Mouse (Mus musculus) MEL (cell line): ENCODE measurements around the gene Bmp6. TPM values are rescaled to one million over a fixed set of nuclear protein-coding genes. Genes with fewer than 3 reads are reported as not detected.

Experiments used
- DNase-seq: peaks from one replicate; pipeline ENCODE4 v3.0.0; 2011; ENCODE audit warnings: low read depth, low spot score
- H3K27ac ChIP-seq: 2 replicates; pipeline ENCODE4 v1.5.1; 2012; ENCODE audit warnings: low read depth, mild to moderate bottlenecking, control low read depth, low read length, moderate library complexity; ENCODE audit not compliant: control insufficient read depth
- H3K27me3 ChIP-seq, 2 experiments: fragments of 150-350 bp in 1 of 2; sonication (generic) in 1 of 2; 2 replicates each; pipeline ENCODE4 v1.6.1; 2012; ENCODE audit warnings: low read length in 2 of 2, mild to moderate bottlenecking in 2 of 2, improper control_type of control experiment in 1 of 2, moderate library complexity in 1 of 2; ENCODE audit not compliant: insufficient read depth in 2 of 2, control insufficient read depth in 1 of 2
- H3K36me3 ChIP-seq, 2 experiments: 2 replicates each; pipeline ENCODE4 v1.6.1; 2012 to 2014; ENCODE audit warnings: low read length in 2 of 2, improper control_type of control experiment in 1 of 2, inconsistent platforms in 1 of 2, mild to moderate bottlenecking in 1 of 2; ENCODE audit not compliant: insufficient read depth in 2 of 2, control insufficient read depth in 1 of 2
- H3K4me1 ChIP-seq, 2 experiments: fragments of 150-350 bp in 1 of 2; sonication (generic) in 1 of 2; 2 replicates each; pipeline ENCODE4 v1.6.1; 2012; ENCODE audit warnings: low read length in 2 of 2, improper control_type of control experiment in 1 of 2, mild to moderate bottlenecking in 1 of 2; ENCODE audit not compliant: insufficient read depth in 2 of 2, control insufficient read depth in 1 of 2
- H3K4me3 ChIP-seq, 2 experiments: fragments of 150-350 bp in 1 of 2; sonication (generic) in 1 of 2; 2 replicates each; pipeline ENCODE4 v1.5.1; 2012; ENCODE audit warnings: low read depth in 2 of 2, low read length in 2 of 2, mild to moderate bottlenecking in 2 of 2, moderate library complexity in 2 of 2, control low read depth in 1 of 2, improper control_type of control experiment in 1 of 2; ENCODE audit not compliant: control insufficient read depth in 1 of 2, insufficient read depth in 1 of 2
- H3K79me2 ChIP-seq: 2 replicates; pipeline ENCODE4 v1.6.1; 2012; ENCODE audit warnings: mild to moderate bottlenecking, low read length, moderate library complexity; ENCODE audit not compliant: control insufficient read depth, poor library complexity, insufficient read depth
- H3K9ac ChIP-seq: 2 replicates; pipeline ENCODE4 v1.6.1; 2012; ENCODE audit warnings: low read depth, mild to moderate bottlenecking, control low read depth, low read length, moderate library complexity; ENCODE audit not compliant: control insufficient read depth, poor library complexity, severe bottlenecking
- H3K9me3 ChIP-seq: fragments of 150-350 bp; sonication (generic); replicated peaks from 2 replicates; pipeline ENCODE4 v1.6.1; 2012; ENCODE audit warnings: mild to moderate bottlenecking, low read length, improper control_type of control experiment, moderate library complexity; ENCODE audit not compliant: insufficient read depth
- CHD2 ChIP-seq: IDR thresholded peaks from 2 replicates; pipeline ENCODE4 v1.6.1; 2011; ENCODE audit warnings: low read length, improper control_type of control experiment
- GABPA ChIP-seq: IDR thresholded peaks from 2 replicates; pipeline ENCODE4 v1.6.1; 2012; ENCODE audit warnings: low read depth, mild to moderate bottlenecking, inconsistent platforms, low read length, improper control_type of control experiment, moderate library complexity
- GATA1 ChIP-seq: IDR thresholded peaks from 2 replicates; pipeline ENCODE4 v1.6.1; 2011; ENCODE audit warnings: low read depth, low read length, improper control_type of control experiment
- HCFC1 ChIP-seq: IDR thresholded peaks from 2 replicates; pipeline ENCODE4 v1.6.1; 2012; ENCODE audit warnings: low read depth, mild to moderate bottlenecking, inconsistent platforms, low read length, improper control_type of control experiment, moderate library complexity
- KAT2A ChIP-seq: conservative IDR thresholded peaks from 2 replicates; pipeline ENCODE4 v1.6.1; 2012; ENCODE audit warnings: low read depth, low read length, improper control_type of control experiment, inconsistent platforms
- MAFK ChIP-seq: IDR thresholded peaks from 2 replicates; pipeline ENCODE4 v1.6.1; 2011; ENCODE audit warnings: low read depth, mild to moderate bottlenecking, low read length, improper control_type of control experiment, borderline replicate concordance
- MAZ ChIP-seq: IDR thresholded peaks from 2 replicates; pipeline ENCODE4 v1.6.1; 2012; ENCODE audit warnings: low read depth, mild to moderate bottlenecking, inconsistent platforms, low read length, improper control_type of control experiment
- MXI1 ChIP-seq: IDR thresholded peaks from 2 replicates; pipeline ENCODE4 v1.6.1; 2011; ENCODE audit warnings: mild to moderate bottlenecking, low read depth, low read length, improper control_type of control experiment
- MYB ChIP-seq: IDR thresholded peaks from 2 replicates; pipeline ENCODE4 v1.6.1; 2011; ENCODE audit warnings: mild to moderate bottlenecking, low read depth, low read length, improper control_type of control experiment
- MYC ChIP-seq: IDR thresholded peaks from 2 replicates; pipeline ENCODE4 v1.6.1; 2011; ENCODE audit warnings: low read depth, mild to moderate bottlenecking, low read length, improper control_type of control experiment, moderate library complexity
- NRF1 ChIP-seq: IDR thresholded peaks from 2 replicates; pipeline ENCODE4 v1.6.1; 2014; ENCODE audit warnings: low read depth, mild to moderate bottlenecking, inconsistent platforms, low read length, improper control_type of control experiment, moderate library complexity; ENCODE audit not compliant: poor library complexity, insufficient read depth, severe bottlenecking
- POLR2A ChIP-seq, 2 experiments: IDR thresholded peaks; 2 replicates each; pipeline ENCODE4 v1.6.1; 2011 to 2012; ENCODE audit warnings: low read length in 2 of 2, mild to moderate bottlenecking in 2 of 2, control low read depth in 1 of 2, improper control_type of control experiment in 1 of 2, low read depth in 1 of 2, moderate library complexity in 1 of 2; ENCODE audit not compliant: control insufficient read depth in 1 of 2, insufficient read depth in 1 of 2, poor library complexity in 1 of 2
- POLR2AphosphoS2 ChIP-seq: IDR thresholded peaks from 2 replicates; pipeline ENCODE4 v1.6.1; 2011; ENCODE audit warnings: low read length, improper control_type of control experiment
- POLR2AphosphoS5 ChIP-seq: IDR thresholded peaks from 2 replicates; pipeline ENCODE4 v1.6.1; 2012; ENCODE audit warnings: low read depth, borderline replicate concordance, mild to moderate bottlenecking, inconsistent platforms, low read length, moderate library complexity, mixed read lengths
- SIN3A ChIP-seq: IDR thresholded peaks from 2 replicates; pipeline ENCODE4 v1.6.1; 2012; ENCODE audit warnings: low read length, improper control_type of control experiment, inconsistent platforms
- TAL1 ChIP-seq: IDR thresholded peaks from 2 replicates; pipeline ENCODE4 v1.6.1; 2012; ENCODE audit warnings: mild to moderate bottlenecking, inconsistent platforms, low read length, moderate library complexity, mixed read lengths
- TBP ChIP-seq: IDR thresholded peaks from 2 replicates; pipeline ENCODE4 v1.8.0; 2011; ENCODE audit warnings: low read depth, low read length, improper control_type of control experiment
- TCF12 ChIP-seq: IDR thresholded peaks from 2 replicates; pipeline ENCODE4 v1.6.1; 2014; ENCODE audit warnings: low read depth, mild to moderate bottlenecking, inconsistent platforms, low read length, improper control_type of control experiment, moderate library complexity
- USF2 ChIP-seq, 2 experiments: IDR thresholded peaks; 2 replicates each; pipeline ENCODE4 v1.6.1; 2011 to 2012; ENCODE audit warnings: improper control_type of control experiment in 2 of 2, low read length in 2 of 2, borderline replicate concordance in 1 of 2, inconsistent platforms in 1 of 2, low read depth in 1 of 2, mild to moderate bottlenecking in 1 of 2; ENCODE audit not compliant: insufficient read depth in 1 of 2
- ZMIZ1 ChIP-seq: IDR thresholded peaks from 2 replicates; pipeline ENCODE4 v1.6.1; 2012; ENCODE audit warnings: low read depth, mild to moderate bottlenecking, inconsistent platforms, low read length, improper control_type of control experiment, moderate library complexity
- ZNF384 ChIP-seq: IDR thresholded peaks from 2 replicates; pipeline ENCODE4 v1.6.1; 2012; ENCODE audit warnings: low read depth, mild to moderate bottlenecking, inconsistent platforms, low read length, improper control_type of control experiment
- polyA plus RNA-seq, 2 experiments: library from polyadenylated mRNA; stranded (reverse) in 1 of 2; unstranded in 1 of 2; fragments of >175 nt in 1 of 2; fragments of >200 nt in 1 of 2; gene quantifications; 2 replicates each; pipeline versions ENCODE4 v1.2.1 to v1.2.4; 2012; ENCODE audit warnings: low replicate concordance in 2 of 2, low read depth in 1 of 2; ENCODE audit not compliant: insufficient read length in 2 of 2, insufficient read depth in 1 of 2, missing spikeins in 1 of 2
- total RNA-seq: library from RNA; depleted of rRNA; stranded (reverse); fragments of 300-350 nt; gene quantifications from 2 replicates; pipeline ENCODE4 v1.2.3, GENCODE M21; 2012

Bmp6 gene
- total and polyA plus RNA-seq, 3 experiments, result not detected

DNA sequence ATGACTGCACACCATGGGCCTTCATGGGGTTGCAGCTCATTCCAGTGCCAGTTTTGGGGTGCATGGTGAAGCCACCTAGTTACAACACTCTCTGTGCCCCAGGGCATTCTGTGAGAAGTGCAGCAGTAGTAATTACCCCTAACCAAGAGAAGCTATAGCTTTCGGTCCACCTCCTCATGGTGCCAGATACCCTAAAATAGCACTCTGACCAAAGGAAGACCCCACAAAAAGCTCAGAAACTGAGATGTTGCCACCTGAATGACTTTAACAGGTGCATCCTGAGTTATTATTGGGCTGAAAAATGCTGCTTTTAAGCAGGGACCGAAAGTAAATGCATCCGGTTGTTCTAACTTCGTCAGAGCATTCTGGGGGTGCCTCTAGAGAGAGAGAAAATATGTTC lies 186.6 kb downstream of the Bmp6 start:
- Histone ChIP-seq H3K27me3 (peaks cover 0 to 2% of the 10 kb centered on the region in 2 experiments; a peak in 3 of 4 replicates), H3K27ac (no peak overlapping the region), H3K79me2 (peaks cover 14% of the 10 kb centered on the region), H3K9me3 (no peaks in the 10 kb centered on the region), H3K4me3 (no peak overlapping the region), H3K4me1 (peaks cover 0 to 12% of the 10 kb centered on the region in 2 experiments; a peak in 2 of 4 replicates), H3K9ac (no peak overlapping the region), H3K36me3 (peaks cover 0 to 6% of the 10 kb centered on the region in 2 experiments; a peak in 2 of 4 replicates)
- DNase-seq, result no peak
- TF ChIP-seq KAT2A, result no peak
- no peak for TF ChIP-seq GABPA
- TF ChIP-seq ZMIZ1, result no peak
- TF ChIP-seq TBP, result no peak
- TF ChIP-seq SIN3A, result no peak
- no peak for TF ChIP-seq POLR2AphosphoS2
- no peak for TF ChIP-seq MYB
- no peak for TF ChIP-seq MAZ
- no peak for TF ChIP-seq TCF12
- TF ChIP-seq USF2 (IDR thresholded peaks at IDR 0.05; ENCODE audit: borderline replicate concordance in 1 of 2, insufficient read depth in 1 of 2, low read depth in 1 of 2, low read length in 2 of 2), result no peak
- TF ChIP-seq POLR2AphosphoS5, result no peak
- TF ChIP-seq TAL1, result no peak
- TF ChIP-seq GATA1, result no peak
- no peak for TF ChIP-seq CHD2
- no peak for TF ChIP-seq POLR2A (IDR thresholded peaks at IDR 0.05; ENCODE audit: control insufficient read depth in 1 of 2, insufficient read depth in 1 of 2, low read depth in 1 of 2, low read length in 2 of 2, poor library complexity in 1 of 2)
- TF ChIP-seq HCFC1, result no peak
- no peak for TF ChIP-seq ZNF384

DNA sequence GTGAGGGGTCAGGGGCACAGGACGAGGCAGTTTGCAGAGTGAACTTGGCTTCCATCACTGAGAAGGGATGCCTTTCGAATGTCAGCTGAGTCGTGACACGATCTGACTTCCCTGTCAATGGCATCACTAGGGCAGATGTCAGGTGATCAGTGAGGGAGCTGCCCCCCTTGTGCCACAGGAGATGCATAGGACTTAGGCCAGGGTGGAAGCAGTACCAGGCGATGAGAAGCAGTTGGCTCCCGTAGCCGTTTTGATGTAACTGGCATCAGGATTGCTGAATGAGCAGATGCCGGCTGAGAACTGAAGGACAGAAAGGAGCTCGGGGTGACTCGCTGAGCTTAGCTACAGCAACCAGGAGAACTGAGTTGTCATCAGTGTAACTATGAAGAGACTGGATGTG lies 188.6 kb downstream of the Bmp6 start:
- H3K36me3 ChIP-seq, result no peaks in the 10 kb centered on the region
- H3K27ac ChIP-seq, result no peak overlapping the region
- TF ChIP-seq MYC (no peak), NRF1 (no peak), MAZ (no peak), GABPA (no peak), MAFK (no peak), TCF12 (no peak), POLR2AphosphoS2 (no peak), MXI1 (no peak)
- no peaks in the 10 kb centered on the region for H3K79me2 ChIP-seq
- no peak overlapping the region for H3K9ac ChIP-seq
- no peak for DNase-seq
- peaks cover 0 to 9% of the 10 kb centered on the region in 2 experiments; a peak in 1 of 4 replicates for H3K4me1 ChIP-seq
- peaks cover 0 to 2% of the 10 kb centered on the region in 2 experiments; a peak in 3 of 4 replicates for H3K27me3 ChIP-seq
- H3K4me3 ChIP-seq, result no peak overlapping the region
- H3K9me3 ChIP-seq, result no peaks in the 10 kb centered on the region
